Mouse (Mus musculus) forebrain, embryonic 12.5 days (tissue): ENCODE measurements around the gene Gfod1. TPM values are rescaled to one million over a fixed set of nuclear protein-coding genes. Genes with fewer than 3 reads are reported as not detected.

Experiments
- ATAC-seq: fragments of 200-750 bp; cut with Nextera tagmentation; 2 replicates; pipeline ENCODE4 v1.8.0; 2017; ENCODE audit warnings: moderate TSS enrichment; ENCODE audit not compliant: low FRiP score
- H3K27ac ChIP-seq: fragments of 300-500 bp; sonication (generic); 2 replicates; pipeline ENCODE4 v1.5.1; 2016; ENCODE audit warnings: mild to moderate bottlenecking
- H3K27me3 ChIP-seq: fragments of 300-500 bp; sonication (generic); 2 replicates; pipeline ENCODE4 v1.6.1; 2016; ENCODE audit warnings: mild to moderate bottlenecking
- H3K36me3 ChIP-seq: fragments of 300-500 bp; sonication (generic); replicated peaks from 2 replicates; pipeline ENCODE4 v1.6.1; 2016; ENCODE audit warnings: mild to moderate bottlenecking
- H3K4me1 ChIP-seq: fragments of 300-500 bp; sonication (generic); 2 replicates; pipeline ENCODE4 v1.6.1; 2016
- H3K4me2 ChIP-seq: fragments of 300-500 bp; sonication (generic); 2 replicates; pipeline ENCODE4 v1.6.1; 2016; ENCODE audit warnings: mild to moderate bottlenecking, moderate library complexity
- H3K4me3 ChIP-seq: fragments of 300-500 bp; sonication (generic); replicated peaks from 2 replicates; pipeline ENCODE4 v1.5.1; 2016; ENCODE audit warnings: mild to moderate bottlenecking
- H3K9ac ChIP-seq: fragments of 300-500 bp; sonication (generic); 2 replicates; pipeline ENCODE4 v1.6.1; 2016; ENCODE audit warnings: mild to moderate bottlenecking
- H3K9me3 ChIP-seq: fragments of 300-500 bp; sonication (generic); 2 replicates; pipeline ENCODE4 v1.6.1; 2016
- WGBS: fragments of 180-500 bp; shearing (Covaris S2); methylation state at CpG from one replicate; pipeline ENCODE4 v1.1.7; 2016; 5-methylcytosine and 5-hydroxymethylcytosine counted together
- polyA plus RNA-seq: library from polyadenylated mRNA; unstranded; fragments of >200 nt; fragmentation: Nextera tagmentation; extraction: Ambion mirVana; gene quantifications from 2 replicates; pipeline ENCODE4 v1.2.1, GENCODE M21; 2016

Gfod1 gene
- polyA plus RNA-seq, 1 experiment from 2014 or later, result 0.97 TPM

GRCm38 (mm10) chr13:43295684-43296083, 8.3 kb downstream of the Gfod1 start:
- Histone ChIP-seq H3K4me1 (peaks cover 14% of the 10 kb centered on the region), H3K36me3 (no peaks in the 10 kb centered on the region), H3K27ac (no peak overlapping the region), H3K9ac (no peak overlapping the region), H3K4me3 (no peak overlapping the region), H3K9me3 (no peaks in the 10 kb centered on the region), H3K27me3 (peaks cover 22% of the 10 kb centered on the region), H3K4me2 (no peak overlapping the region)
- WGBS, result 88% methylated on average over 7 of the region's 7 CpGs
- no peak for ATAC-seq

- no peak for ATAC-seq
- no peak overlapping the region for H3K4me3 ChIP-seq
- WGBS, result 75% methylated on average over 7 of the region's 7 CpGs
- H3K9ac ChIP-seq, result no peak overlapping the region
- no peaks in the 10 kb centered on the region for H3K9me3 ChIP-seq
- no peak overlapping the region for H3K27ac ChIP-seq
- peaks cover 16% of the 10 kb centered on the region for H3K27me3 ChIP-seq
- no peak overlapping the region for H3K4me2 ChIP-seq
- H3K36me3 ChIP-seq, result no peaks in the 10 kb centered on the region
- H3K4me1 ChIP-seq, result peaks cover 8% of the 10 kb centered on the region
Measured at GRCm38 (mm10) chr13:43294957-43295590, 8.9 kb downstream of the Gfod1 start.

GRCm38 (mm10) chr13:43292892-43293291, 11.1 kb downstream of the Gfod1 start:
- Histone ChIP-seq H3K9ac (no peak overlapping the region), H3K4me2 (no peak overlapping the region), H3K27me3 (peaks cover 8% of the 10 kb centered on the region; the same call in 1 of the 2 replicates), H3K36me3 (no peaks in the 10 kb centered on the region), H3K9me3 (no peaks in the 10 kb centered on the region), H3K4me1 (peaks cover 18% of the 10 kb centered on the region; the same call in 1 of the 2 replicates), H3K4me3 (no peak overlapping the region), H3K27ac (no peak overlapping the region)
- ATAC-seq, result no peak
- 79% methylated on average over 4 of the region's 4 CpGs for WGBS

GRCm38 (mm10) chr13:43289076-43289475, 14.9 kb downstream of the Gfod1 start:
- H3K27me3 ChIP-seq, result no peaks in the 10 kb centered on the region
- H3K4me3 ChIP-seq, result no peak overlapping the region
- H3K36me3 ChIP-seq, result no peaks in the 10 kb centered on the region
- H3K9ac ChIP-seq, result no peak overlapping the region
- ATAC-seq, result no peak
- peaks cover 26% of the 10 kb centered on the region for H3K4me1 ChIP-seq
- H3K9me3 ChIP-seq, result no peaks in the 10 kb centered on the region
- no peak overlapping the region for H3K4me2 ChIP-seq
- H3K27ac ChIP-seq, result no peak overlapping the region; the same call in 1 of the 2 replicates
- WGBS, result 75% methylated on average over 6 of the region's 6 CpGs

- H3K9ac ChIP-seq, result no peak overlapping the region
- H3K36me3 ChIP-seq, result no peaks in the 10 kb centered on the region
- WGBS, result 67% methylated on average over 4 of the region's 4 CpGs
- H3K9me3 ChIP-seq, result no peaks in the 10 kb centered on the region
- no peak overlapping the region for H3K27ac ChIP-seq
- H3K4me1 ChIP-seq, result peaks cover 26% of the 10 kb centered on the region
- H3K27me3 ChIP-seq, result no peaks in the 10 kb centered on the region
- H3K4me2 ChIP-seq, result no peak overlapping the region
- no peak for ATAC-seq
- no peak overlapping the region for H3K4me3 ChIP-seq
Measured at GRCm38 (mm10) chr13:43288444-43288843, 15.5 kb downstream of the Gfod1 start.

GRCm38 (mm10) chr13:43288026-43288425, 15.9 kb downstream of the Gfod1 start:
- H3K9me3 ChIP-seq, result no peaks in the 10 kb centered on the region
- H3K9ac ChIP-seq, result no peak overlapping the region
- no peak overlapping the region for H3K4me3 ChIP-seq
- no peaks in the 10 kb centered on the region for H3K27me3 ChIP-seq
- peaks cover 26% of the 10 kb centered on the region for H3K4me1 ChIP-seq
- 42% methylated on average over 5 of the region's 5 CpGs for WGBS
- no peaks in the 10 kb centered on the region for H3K36me3 ChIP-seq
- no peak overlapping the region for H3K4me2 ChIP-seq
- H3K27ac ChIP-seq, result no peak overlapping the region
- no peak for ATAC-seq

GRCm38 (mm10) chr13:43286836-43287235, 17.1 kb downstream of the Gfod1 start:
- Histone ChIP-seq H3K4me2 (no peak overlapping the region), H3K4me3 (no peak overlapping the region), H3K27me3 (no peaks in the 10 kb centered on the region), H3K9me3 (no peaks in the 10 kb centered on the region), H3K9ac (no peak overlapping the region), H3K36me3 (no peaks in the 10 kb centered on the region), H3K4me1 (peaks cover 26% of the 10 kb centered on the region), H3K27ac (no peak overlapping the region)
- no peak for ATAC-seq
- WGBS, result 77% methylated on average over 7 of the region's 7 CpGs

GRCm38 (mm10) chr13:43284711-43285151, 19.2 kb downstream of the Gfod1 start:
- Histone ChIP-seq H3K4me3 (no peak overlapping the region), H3K27me3 (no peaks in the 10 kb centered on the region), H3K9ac (no peak overlapping the region), H3K4me2 (no peak overlapping the region), H3K4me1 (peaks cover 24% of the 10 kb centered on the region), H3K36me3 (no peaks in the 10 kb centered on the region), H3K9me3 (no peaks in the 10 kb centered on the region), H3K27ac (no peak overlapping the region)
- 73% methylated on average over 4 of the region's 4 CpGs for WGBS
- no peak for ATAC-seq

- no peak overlapping the region for H3K4me2 ChIP-seq
- H3K4me3 ChIP-seq, result no peak overlapping the region
- 0 out of 2 replicates have a peak, but pooled peaks cover 3% of the 10 kb centered on the region for H3K36me3 ChIP-seq
- ATAC-seq, result no peak
- WGBS, result 75% methylated on average over 14 of the region's 14 CpGs
- H3K27ac ChIP-seq, result no peak overlapping the region
- H3K27me3 ChIP-seq, result peaks cover 4% of the 10 kb centered on the region; the same call in 1 of the 2 replicates
- no peak overlapping the region for H3K9ac ChIP-seq
- H3K9me3 ChIP-seq, result 0 out of 2 replicates have a peak, but pooled peaks cover 3% of the 10 kb centered on the region
- H3K4me1 ChIP-seq, result peaks cover 20% of the 10 kb centered on the region
Measured at GRCm38 (mm10) chr13:43273906-43274305, 30.1 kb downstream of the Gfod1 start.

GRCm38 (mm10) chr13:43272303-43273135, 31.5 kb downstream of the Gfod1 start:
- Histone ChIP-seq H3K27me3 (peaks cover 11% of the 10 kb centered on the region; the same call in 1 of the 2 replicates), H3K4me3 (no peak overlapping the region), H3K4me1 (peaks cover 28% of the 10 kb centered on the region), H3K36me3 (0 out of 2 replicates have a peak, but pooled peaks cover 3% of the 10 kb centered on the region), H3K27ac (no peak overlapping the region), H3K9ac (no peak overlapping the region), H3K4me2 (no peak overlapping the region), H3K9me3 (0 out of 2 replicates have a peak, but pooled peaks cover 3% of the 10 kb centered on the region)
- ATAC-seq, result no peak
- 85% methylated on average over 13 of the region's 13 CpGs for WGBS

GRCm38 (mm10) chr13:43271481-43271880, 32.5 kb downstream of the Gfod1 start:
- H3K4me3 ChIP-seq, result no peak overlapping the region
- peaks cover 11% of the 10 kb centered on the region; the same call in 1 of the 2 replicates for H3K27me3 ChIP-seq
- no peak for ATAC-seq
- 84% methylated on average over 9 of the region's 9 CpGs for WGBS
- H3K27ac ChIP-seq, result no peak overlapping the region
- H3K4me1 ChIP-seq, result peaks cover 28% of the 10 kb centered on the region
- no peak overlapping the region for H3K9ac ChIP-seq
- H3K4me2 ChIP-seq, result no peak overlapping the region
- no peaks in the 10 kb centered on the region for H3K9me3 ChIP-seq
- H3K36me3 ChIP-seq, result no peaks in the 10 kb centered on the region

- Histone ChIP-seq H3K27ac (peak overlapping the region; percentile 54), H3K36me3 (no peaks in the 10 kb centered on the region), H3K4me1 (peaks cover 28% of the 10 kb centered on the region), H3K27me3 (peaks cover 11% of the 10 kb centered on the region; the same call in 1 of the 2 replicates), H3K4me2 (no peak overlapping the region), H3K9me3 (no peaks in the 10 kb centered on the region), H3K4me3 (no peak overlapping the region), H3K9ac (no peak overlapping the region)
- WGBS, result 41% methylated on average over 10 of the region's 10 CpGs
- 0 out of 2 replicates have a peak, but pooled peaks have one; percentile 13 for ATAC-seq
Measured at GRCm38 (mm10) chr13:43270220-43270597, 33.8 kb downstream of the Gfod1 start.
